Mouse (Mus musculus) spleen, postnatal 10 days (tissue): ENCODE results near the gene Lamc3.

Experiments used
- DNase-seq, 2 experiments: peaks; one replicate each; pipeline ENCODE4 v3.0.0; 2021 to 2022; ENCODE audit warnings: low spot score in 2 of 2

Lamc3 gene

DNA sequence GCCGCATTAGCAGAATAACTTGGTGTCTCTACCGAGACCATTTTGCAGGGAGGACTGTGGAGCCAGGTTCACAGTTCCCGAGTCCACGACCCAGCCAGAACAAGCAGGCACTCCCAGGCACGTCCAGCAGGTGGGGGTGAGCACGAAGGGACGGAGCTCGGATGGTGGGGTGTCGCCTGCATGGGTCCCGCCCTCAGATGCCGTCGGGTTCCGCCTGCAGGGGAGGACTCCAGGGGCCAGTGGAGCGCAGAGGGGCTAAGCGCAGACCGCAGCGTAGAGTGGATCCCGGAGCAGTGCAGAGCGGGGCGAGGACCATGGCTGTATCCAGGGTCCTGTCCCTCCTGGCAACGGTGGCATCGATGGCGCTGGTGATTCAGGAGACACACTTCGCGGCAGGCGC lies at the start of gene Lamc3:
TSS of gene Lamc3 (plus strand) at position 262 of the 400 bp plus-strand sequence.
- DNase-seq = peak in 1 of 2 experiments; percentile 64

DNA sequence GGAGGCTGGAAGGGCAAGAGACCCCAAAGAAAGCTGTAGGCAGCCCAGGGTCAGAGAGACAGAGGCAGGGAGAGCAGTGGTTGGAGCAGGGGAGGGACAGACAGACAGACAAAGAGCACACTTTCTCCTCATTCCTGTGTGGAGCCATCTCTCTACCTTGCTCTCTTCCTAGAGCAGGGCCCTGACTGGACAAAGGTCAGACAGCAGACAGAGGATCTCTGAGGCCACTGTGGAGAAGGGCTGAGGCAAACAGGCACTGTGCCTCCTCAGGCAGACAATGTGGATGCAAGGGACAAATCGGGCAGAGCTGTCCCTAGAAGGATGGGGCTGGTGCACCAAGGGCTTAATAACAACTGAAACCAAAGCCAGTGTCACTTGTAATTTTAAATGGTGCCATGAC lies 48.2 kb upstream of the Lamc3 start:
- no peak for DNase-seq

GRCm38 (mm10) chr2:31844729-31845136 lies 42.4 kb upstream of the Lamc3 start:
- DNase-seq = no peak

- DNase-seq = no peak
Observed at GRCm38 (mm10) chr2:31845512-31845895, 41.6 kb upstream of the Lamc3 start.

GRCm38 (mm10) chr2:31845896-31846691 lies 41.0 kb upstream of the Lamc3 start, which contains the start of gene Fibcd1:
Gene Fibcd1 (minus strand): TSS chr2:31846005.
- no peak for DNase-seq

- DNase-seq = no peak
Observed at GRCm38 (mm10) chr2:31846692-31847660, 40.1 kb upstream of the Lamc3 start.

- DNase-seq = peak in 1 of 2 experiments; percentile 59
Observed at GRCm38 (mm10) chr2:31847908-31848307, 39.2 kb upstream of the Lamc3 start.

DNA sequence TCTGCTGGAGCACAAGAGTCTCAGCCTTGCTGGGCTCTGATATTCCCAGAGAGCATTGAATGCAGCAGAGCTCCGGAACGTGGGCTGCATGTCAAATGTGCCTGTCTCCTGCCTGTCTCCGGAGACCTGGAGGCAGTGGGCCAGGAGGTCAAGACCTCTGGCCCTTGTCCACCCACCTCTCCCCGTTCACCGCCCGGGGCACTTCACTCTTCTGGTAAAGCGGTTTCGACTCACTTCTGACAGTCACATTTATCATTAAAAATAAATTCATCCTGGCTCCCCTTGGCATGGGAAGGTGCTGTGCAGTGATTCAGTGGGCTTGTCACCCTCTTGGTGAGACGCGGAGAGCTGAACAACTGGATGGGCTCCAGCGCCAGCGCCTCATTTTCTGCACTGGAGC lies 37.0 kb upstream of the Lamc3 start:
- DNase-seq = no peak

DNA sequence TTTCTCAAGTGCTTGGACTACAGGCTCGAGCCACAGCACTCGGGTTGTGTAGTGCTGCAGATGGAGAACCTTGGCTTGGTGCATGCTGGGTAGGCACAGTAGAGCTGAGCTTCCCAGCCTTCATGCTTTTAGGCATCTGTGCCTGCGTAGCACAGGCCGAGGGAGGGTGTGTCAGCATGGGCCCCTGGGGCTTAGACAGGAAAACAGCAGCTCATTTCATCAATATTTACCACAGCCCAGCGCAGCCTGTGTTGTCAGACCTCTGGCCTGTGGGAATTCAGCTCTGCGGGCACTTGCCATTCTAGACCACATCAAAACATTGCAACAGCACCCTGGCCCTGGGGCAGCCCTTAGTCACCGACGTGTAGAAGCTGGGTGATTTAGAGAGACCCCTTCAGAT lies 31.1 kb upstream of the Lamc3 start:
- no peak for DNase-seq

GRCm38 (mm10) chr2:31857180-31857579 lies 29.9 kb upstream of the Lamc3 start:
- no peak for DNase-seq

DNA sequence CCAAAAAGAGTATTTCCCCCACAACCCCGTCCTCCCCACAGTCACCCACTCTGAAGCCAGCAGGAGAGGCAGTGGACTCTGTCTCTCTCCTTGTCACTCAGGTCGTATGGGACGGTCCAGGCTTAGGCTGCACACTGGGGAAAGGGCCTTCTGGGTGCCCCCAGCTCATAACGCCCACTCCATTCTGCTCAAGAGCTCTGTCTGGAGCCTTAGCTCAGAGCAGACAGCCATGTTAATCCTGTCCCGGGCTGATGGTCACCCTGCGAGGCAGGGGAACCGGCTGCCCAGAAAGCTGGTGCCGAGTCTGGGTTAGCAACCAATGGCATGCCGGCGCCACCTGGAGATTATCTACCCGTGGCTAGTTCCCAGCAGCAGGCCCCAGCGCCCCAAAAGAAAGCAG lies 28.6 kb upstream of the Lamc3 start:
- DNase-seq = no peak

GRCm38 (mm10) chr2:31862919-31863318 lies 24.2 kb upstream of the Lamc3 start:
- DNase-seq = no peak

DNA sequence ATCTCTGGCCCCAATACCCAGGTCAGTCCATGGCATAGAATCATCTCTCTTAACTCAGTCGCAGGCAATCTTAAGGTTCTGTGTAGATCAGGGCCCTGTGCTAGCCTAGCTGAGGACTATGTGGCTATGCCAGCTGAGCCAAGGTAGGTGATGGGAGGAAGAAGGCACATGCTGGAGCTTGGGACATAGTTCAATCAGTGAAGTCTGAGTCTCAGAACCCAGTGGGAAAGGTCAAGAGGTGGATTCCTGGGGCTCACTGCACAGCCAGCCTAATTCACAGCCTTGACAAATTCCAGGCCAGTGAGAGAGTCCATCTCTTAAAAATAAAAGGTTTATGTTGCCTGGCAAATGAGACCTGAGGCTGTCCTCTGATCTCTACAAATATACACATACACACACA lies 23.3 kb upstream of the Lamc3 start:
- DNase-seq = no peak

GRCm38 (mm10) chr2:31864891-31865290 lies 22.2 kb upstream of the Lamc3 start:
- DNase-seq = no peak

- DNase-seq = no peak
Observed at GRCm38 (mm10) chr2:31865322-31865721, 21.8 kb upstream of the Lamc3 start.

DNA sequence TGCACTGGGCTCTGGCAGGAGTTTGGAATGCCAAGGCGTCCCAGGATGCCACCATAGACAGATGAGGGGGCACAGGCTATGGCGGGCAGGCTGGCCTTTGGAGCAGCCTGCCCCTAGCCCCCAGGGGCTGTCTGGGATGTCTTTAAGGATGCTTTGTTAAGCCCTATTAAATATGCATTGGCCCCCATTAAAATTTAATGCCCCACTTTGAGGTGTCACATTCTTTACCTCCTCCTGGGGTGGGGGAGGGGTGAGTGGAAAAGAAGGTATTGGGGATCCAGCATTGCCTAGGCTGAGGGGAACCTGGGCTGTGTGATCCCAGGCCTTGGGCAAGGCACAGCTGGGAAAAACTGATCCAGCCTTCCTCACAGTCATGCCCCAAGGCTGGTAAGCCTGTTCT lies 21.3 kb upstream of the Lamc3 start:
- no peak for DNase-seq

- DNase-seq = no peak
Observed at GRCm38 (mm10) chr2:31867773-31868537, 19.1 kb upstream of the Lamc3 start.

- no peak for DNase-seq
Observed at GRCm38 (mm10) chr2:31868538-31869164, 18.4 kb upstream of the Lamc3 start.

DNA sequence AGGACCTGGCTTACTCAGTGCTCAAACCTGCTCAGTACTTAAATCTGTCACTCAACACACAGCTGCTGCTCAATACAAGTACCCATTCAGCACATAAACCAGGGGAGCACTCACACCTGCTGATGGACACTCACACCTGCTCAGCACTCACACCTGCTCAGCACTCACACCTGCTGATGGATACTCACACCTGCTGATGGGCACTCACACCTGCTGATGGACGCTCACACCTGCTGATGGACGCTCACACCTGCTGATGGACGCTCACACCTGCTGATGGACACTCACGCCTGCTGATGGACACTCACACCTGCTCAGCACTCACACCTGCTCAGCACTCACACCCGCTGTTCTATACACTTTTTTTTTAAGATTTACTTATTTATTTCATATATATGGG lies 17.4 kb upstream of the Lamc3 start:
- no peak for DNase-seq

DNA sequence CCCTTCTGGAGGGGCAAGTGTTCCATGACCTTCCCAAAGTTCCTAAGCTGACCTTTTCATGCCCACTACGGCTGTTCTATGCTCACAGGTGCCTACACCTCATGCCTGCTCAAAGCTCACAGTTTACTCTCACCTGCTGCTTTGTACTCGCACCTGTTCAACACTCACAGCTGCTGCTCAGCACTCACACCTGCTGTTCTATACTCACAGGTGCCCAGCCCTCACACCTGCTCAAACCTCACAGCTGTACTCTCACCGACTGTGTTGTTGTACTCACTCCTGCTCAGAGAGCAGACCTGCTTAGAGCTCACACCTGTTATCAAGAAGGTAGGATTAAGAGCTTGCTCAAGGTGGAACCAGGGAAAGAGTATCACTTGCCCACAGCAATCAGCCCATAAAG lies 16.4 kb upstream of the Lamc3 start:
- no peak for DNase-seq

DNA sequence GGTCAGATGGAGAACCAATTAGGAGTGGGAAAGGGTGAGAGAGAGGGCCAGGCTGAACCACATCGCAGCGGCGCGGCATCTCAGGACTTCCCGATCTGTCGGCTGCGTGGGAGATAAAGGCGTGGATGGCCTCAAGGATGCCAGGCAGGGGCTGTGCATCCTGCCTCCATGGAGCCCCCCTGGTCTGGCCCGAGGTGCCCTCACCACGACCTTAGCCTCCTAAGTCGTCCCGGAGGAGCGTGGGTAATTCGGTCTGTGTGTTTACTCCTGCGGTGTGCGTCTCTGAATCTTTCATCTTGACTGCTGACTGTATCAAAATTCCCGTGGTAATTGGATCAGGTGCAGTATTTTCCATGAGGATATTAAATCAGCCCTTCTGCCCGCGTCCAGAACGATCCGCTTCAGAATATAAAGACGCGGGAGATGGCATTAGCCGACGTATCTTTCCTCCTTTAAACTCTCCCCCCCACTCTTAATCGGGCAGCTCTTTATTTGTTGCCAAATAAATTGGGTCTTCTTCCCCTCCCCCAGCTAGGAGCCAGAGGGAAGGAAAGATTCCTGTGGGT lies 12.7 kb upstream of the Lamc3 start:
- no peak for DNase-seq
